Mouse (Mus musculus): ENCODE measurements around the gene Tfpt. TPM values are rescaled to one million over a fixed set of nuclear protein-coding genes. Genes with fewer than 3 reads are reported as not detected.

Tfpt gene
- total RNA-seq (2014; fragmentation: Nextera tagmentation) (22.2 and 38.2 TPM in 2 replicates), total RNA-seq (2017) (29.1 and 40.2 TPM in 2 replicates), polyA plus RNA-seq (2012) (44.0 and 44.2 TPM in 2 replicates)

DNA sequence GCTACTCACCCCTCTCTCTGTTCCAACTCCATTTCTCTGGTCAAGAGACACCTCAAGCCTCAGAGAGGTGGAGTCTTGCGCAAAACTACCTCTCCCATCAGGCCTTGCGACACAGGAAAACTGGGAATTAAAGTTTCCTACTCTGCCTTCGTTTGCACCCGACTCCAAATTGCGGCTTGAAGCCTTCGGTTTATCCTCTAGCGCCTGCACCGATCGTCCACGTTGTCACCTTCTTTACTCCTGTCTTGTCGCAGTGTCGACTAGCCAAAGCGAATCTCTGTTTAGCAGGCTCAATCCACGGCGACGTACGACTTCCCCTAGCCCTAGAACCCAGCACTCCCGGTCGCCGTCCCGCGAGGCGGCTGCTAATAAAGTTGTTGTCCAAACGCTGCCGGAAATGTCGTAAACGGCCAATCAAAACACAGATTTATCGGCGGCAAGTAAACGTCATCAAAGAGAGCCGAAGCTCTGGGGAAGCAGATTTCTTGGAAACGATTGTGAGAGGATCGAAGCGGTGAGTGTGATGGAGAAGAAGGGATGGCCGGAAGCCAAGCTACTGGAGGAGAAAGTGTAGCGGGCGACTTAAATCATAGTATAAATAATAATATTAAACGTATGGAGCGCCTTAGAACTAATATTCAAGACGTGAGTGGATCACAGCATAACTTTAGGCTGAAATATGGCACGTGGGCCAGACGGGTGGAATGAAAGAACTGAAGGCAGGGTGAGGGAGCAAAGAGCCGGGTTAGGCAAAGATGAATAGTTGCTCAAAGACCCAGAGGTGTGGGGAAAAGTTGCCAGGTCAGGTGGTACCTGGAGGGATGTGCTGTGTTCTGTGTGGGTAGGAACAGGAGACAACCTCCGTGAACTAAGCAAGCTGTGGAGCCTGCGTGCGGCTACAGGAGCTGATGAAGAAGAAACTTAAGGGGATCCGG, at the start of gene Tfpt, which contains the start of gene Prpf31:
Tfpt (minus strand) TSS at position 387 of the 935 bp plus-strand sequence.
Prpf31 (plus strand) TSS at position 443 of the 935 bp plus-strand sequence.
- DNase-seq (ENCODE audit: low spot score) = peak; percentile 75
- Histone ChIP-seq H3K4me3 (ENCODE audit: low read depth, low read length) (peak within 1 kb of the TSS; percentile 73), H3K9me3 (replicated peaks) (no peaks in the 10 kb centered on the region), H3K4me1 (ENCODE audit: insufficient read depth, low read depth, low read length) (peaks cover 52% of the 10 kb centered on the region), H3K27me3 (ENCODE audit: insufficient read depth, low read length) (no peaks in the 10 kb centered on the region), H3K36me3 (replicated peaks) (peaks cover 85% of the 10 kb centered on the region)
- ATAC-seq (ENCODE audit: extremely low read depth, insufficient number of reproducible peaks, low FRiP score, poor library complexity, severe bottlenecking) = peak; percentile 85
- TF ChIP-seq GATA2 (IDR thresholded peaks at IDR 0.05; ENCODE audit: borderline replicate concordance, low read depth, low read length) (no peak), TAL1 (conservative IDR thresholded peaks at IDR 0.05; ENCODE audit: low read depth, low read length) (no peak), CTCF (IDR thresholded peaks at IDR 0.05; ENCODE audit: low read depth, low read length) (no peak)

DNA sequence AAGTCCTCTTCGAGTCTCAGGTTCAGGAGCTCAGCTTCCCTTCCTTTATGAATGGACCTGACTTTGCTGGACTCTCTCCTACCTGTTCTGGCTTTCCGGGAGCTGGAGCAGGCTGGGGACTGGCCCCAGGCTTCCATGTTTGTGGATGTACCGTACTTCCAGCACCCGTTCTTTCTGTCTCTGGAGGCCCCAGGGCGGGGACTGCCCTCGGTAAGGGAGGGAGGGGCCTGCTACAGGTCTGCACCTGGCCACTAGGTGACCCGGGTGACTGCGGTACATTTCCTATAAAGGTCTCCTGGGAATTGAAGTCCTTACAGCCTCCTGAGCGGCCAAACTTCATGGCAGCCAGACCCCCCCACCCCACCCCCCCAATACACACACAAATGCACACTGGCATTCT, 47.6 kb upstream of the Tfpt start, which contains the start of gene Tmc4:
Tmc4 (minus strand) TSS at position 212 of the 400 bp plus-strand sequence.
- Histone ChIP-seq H3K4me1 (ENCODE audit: insufficient read depth, low read depth, low read length) (peaks cover 7% of the 10 kb centered on the region; the same call in 1 of the 2 replicates), H3K27me3 (ENCODE audit: insufficient read depth, low read length) (no peaks in the 10 kb centered on the region), H3K4me3 (ENCODE audit: low read depth, low read length) (no peak within 1 kb of the TSS), H3K36me3 (replicated peaks) (peaks cover 38% of the 10 kb centered on the region), H3K9me3 (replicated peaks) (no peaks in the 10 kb centered on the region)
- ATAC-seq (ENCODE audit: extremely low read depth, insufficient number of reproducible peaks, low FRiP score, poor library complexity, severe bottlenecking) = no peak
- no peak for DNase-seq (ENCODE audit: low spot score)
- TF ChIP-seq TAL1 (conservative IDR thresholded peaks at IDR 0.05; ENCODE audit: low read depth, low read length) = no peak
- no peak for TF ChIP-seq POLR2AphosphoS5 (IDR thresholded peaks at IDR 0.05; ENCODE audit: insufficient replicate concordance, low read depth, low read length)
- TF ChIP-seq GATA2 (IDR thresholded peaks at IDR 0.05; ENCODE audit: borderline replicate concordance, low read depth, low read length) = no peak
- no peak for TF ChIP-seq CTCF (IDR thresholded peaks at IDR 0.05; ENCODE audit: low read depth, low read length)
- no peak for TF ChIP-seq GATA1 (IDR thresholded peaks at IDR 0.05; ENCODE audit: borderline replicate concordance, low read length)

DNA sequence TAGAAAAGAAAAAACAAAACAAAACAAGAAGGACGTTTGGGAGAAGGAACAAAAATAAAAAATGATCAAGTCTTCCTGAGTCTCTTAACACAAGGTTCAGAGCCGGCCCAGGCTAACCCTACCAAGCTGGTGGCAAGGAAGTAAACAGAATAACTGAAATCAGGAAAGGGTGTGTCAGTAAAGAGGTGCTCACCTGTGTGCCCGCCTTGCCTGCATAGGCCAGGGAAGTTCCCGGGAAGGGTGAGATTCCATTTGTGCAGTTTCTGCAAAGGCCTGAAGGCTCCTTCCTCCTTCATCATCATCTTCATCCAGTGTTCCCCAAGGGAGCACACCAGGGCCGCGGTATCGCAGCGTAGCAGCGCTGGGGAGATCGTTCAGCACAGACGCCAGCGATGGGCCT, 46.6 kb upstream of the Tfpt start:
- H3K9me3 ChIP-seq (replicated peaks) = no peaks in the 10 kb centered on the region
- peaks cover 7% of the 10 kb centered on the region; the same call in 1 of the 2 replicates for H3K4me1 ChIP-seq (ENCODE audit: insufficient read depth, low read depth, low read length)
- H3K4me3 ChIP-seq (ENCODE audit: low read depth, low read length) = no peak overlapping the region
- H3K36me3 ChIP-seq (replicated peaks) = peaks cover 32% of the 10 kb centered on the region
- H3K27me3 ChIP-seq (ENCODE audit: insufficient read depth, low read length) = peaks cover under 1% of the 10 kb centered on the region; the same call in 1 of the 2 replicates
- no peak for ATAC-seq (ENCODE audit: extremely low read depth, insufficient number of reproducible peaks, low FRiP score, poor library complexity, severe bottlenecking)
- TF ChIP-seq POLR2AphosphoS5 (IDR thresholded peaks at IDR 0.05; ENCODE audit: insufficient replicate concordance, low read depth, low read length) = no peak
- no peak for TF ChIP-seq GATA1 (IDR thresholded peaks at IDR 0.05; ENCODE audit: borderline replicate concordance, low read length)
- TF ChIP-seq CTCF (IDR thresholded peaks at IDR 0.05; ENCODE audit: low read depth, low read length) = no peak
- no peak for TF ChIP-seq TAL1 (conservative IDR thresholded peaks at IDR 0.05; ENCODE audit: low read depth, low read length)
- TF ChIP-seq GATA2 (IDR thresholded peaks at IDR 0.05; ENCODE audit: borderline replicate concordance, low read depth, low read length) = no peak
- DNase-seq (ENCODE audit: low spot score) = no peak

DNA sequence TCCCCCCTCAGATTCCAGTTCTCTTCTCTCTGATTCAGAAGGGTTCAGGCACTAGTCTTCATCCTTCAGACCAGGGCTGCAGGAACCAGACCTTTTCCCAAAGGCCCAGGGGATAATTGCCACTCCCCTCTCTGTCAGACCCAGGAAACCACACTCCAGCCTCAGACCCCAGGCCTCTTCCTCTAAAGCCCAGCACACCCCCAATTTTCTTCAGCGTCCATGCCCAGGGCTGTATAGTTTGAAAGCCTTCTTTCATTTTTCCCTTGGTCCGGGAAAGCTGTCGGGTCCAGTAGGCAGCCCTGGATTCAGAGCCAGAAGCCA, 45.5 kb upstream of the Tfpt start:
- Histone ChIP-seq H3K4me3 (ENCODE audit: low read depth, low read length) (no peak overlapping the region), H3K27me3 (ENCODE audit: insufficient read depth, low read length) (peaks cover 4% of the 10 kb centered on the region; the same call in 1 of the 2 replicates), H3K4me1 (ENCODE audit: insufficient read depth, low read depth, low read length) (peaks cover 7% of the 10 kb centered on the region; the same call in 1 of the 2 replicates), H3K36me3 (replicated peaks) (peaks cover 26% of the 10 kb centered on the region), H3K9me3 (replicated peaks) (no peaks in the 10 kb centered on the region)
- TF ChIP-seq GATA1 (IDR thresholded peaks at IDR 0.05; ENCODE audit: borderline replicate concordance, low read length) = no peak
- TF ChIP-seq POLR2AphosphoS5 (IDR thresholded peaks at IDR 0.05; ENCODE audit: insufficient replicate concordance, low read depth, low read length) = no peak
- no peak for TF ChIP-seq CTCF (IDR thresholded peaks at IDR 0.05; ENCODE audit: low read depth, low read length)
- no peak for TF ChIP-seq TAL1 (conservative IDR thresholded peaks at IDR 0.05; ENCODE audit: low read depth, low read length)
- no peak for TF ChIP-seq GATA2 (IDR thresholded peaks at IDR 0.05; ENCODE audit: borderline replicate concordance, low read depth, low read length)
- no peak for ATAC-seq (ENCODE audit: extremely low read depth, insufficient number of reproducible peaks, low FRiP score, poor library complexity, severe bottlenecking)
- no peak for DNase-seq (ENCODE audit: low spot score)

DNA sequence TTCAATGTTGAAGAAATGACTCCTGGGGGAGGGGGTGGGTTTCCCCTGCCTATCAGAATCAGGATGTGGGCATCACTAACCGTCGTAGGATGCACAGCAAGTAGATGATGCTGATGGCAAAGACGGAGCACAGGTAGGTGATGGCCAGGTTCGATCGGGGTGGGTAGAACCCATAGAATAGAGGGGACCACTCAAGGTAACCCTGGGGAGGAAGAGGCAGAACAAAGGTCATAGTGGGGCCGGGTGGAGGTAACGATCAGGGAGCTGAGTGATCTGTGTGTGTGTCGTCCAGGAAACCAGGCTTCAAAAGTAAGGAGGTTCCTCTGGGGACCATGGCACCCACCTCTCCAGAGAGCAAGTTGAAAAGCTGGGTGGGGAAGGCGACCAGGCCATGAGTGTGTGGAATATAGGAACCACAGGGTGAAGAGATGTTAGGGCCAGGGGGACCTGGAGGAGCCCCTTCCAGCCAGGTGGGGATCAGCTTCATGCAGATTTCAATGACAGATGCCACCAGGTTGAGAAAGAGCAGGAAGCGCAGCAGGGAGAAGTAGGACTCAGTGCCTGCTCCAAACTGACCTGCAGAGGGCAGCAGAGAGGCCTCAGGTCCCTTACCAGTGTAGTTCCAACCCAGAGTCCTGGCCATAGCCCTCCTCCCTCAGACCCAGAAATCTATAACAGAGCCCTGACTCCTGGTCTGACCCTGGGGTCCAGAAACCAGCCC, 44.9 kb upstream of the Tfpt start:
- H3K4me3 ChIP-seq (ENCODE audit: low read depth, low read length) = no peak overlapping the region
- DNase-seq (ENCODE audit: low spot score) = peak; percentile 53

DNA sequence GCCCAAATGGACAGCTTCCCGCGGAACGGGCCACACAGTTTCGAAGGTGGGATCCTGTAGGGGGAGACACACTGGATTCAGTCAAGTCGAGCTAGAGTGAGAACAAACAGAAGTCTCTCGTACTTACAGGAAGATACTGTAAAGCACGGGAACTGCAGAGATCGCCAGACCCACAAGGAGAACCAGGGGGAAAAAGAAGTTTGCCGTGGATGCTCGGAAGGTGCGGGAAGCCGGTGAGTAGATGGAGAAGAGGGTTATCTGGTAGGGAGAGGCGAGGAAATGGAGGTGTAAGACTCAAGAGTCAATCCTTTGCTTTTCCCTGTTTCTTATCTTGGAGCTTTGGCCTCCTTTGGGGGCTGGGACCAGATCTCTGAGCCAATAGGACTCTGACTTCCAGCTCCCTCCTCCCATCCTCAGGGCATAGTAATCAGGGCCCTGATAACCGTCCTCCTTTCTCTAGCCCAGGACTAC, 37.2 kb upstream of the Tfpt start:
- peaks cover 4% of the 10 kb centered on the region; the same call in 1 of the 2 replicates for H3K27me3 ChIP-seq (ENCODE audit: insufficient read depth, low read length)
- DNase-seq (ENCODE audit: low spot score) = no peak
- no peak for ATAC-seq (ENCODE audit: extremely low read depth, insufficient number of reproducible peaks, low FRiP score, poor library complexity, severe bottlenecking)
- H3K4me3 ChIP-seq (ENCODE audit: low read depth, low read length) = peak overlapping the region; percentile 53; the same call in 1 of the 2 replicates
- H3K4me1 ChIP-seq (ENCODE audit: insufficient read depth, low read depth, low read length) = peaks cover 34% of the 10 kb centered on the region
- TF ChIP-seq TAL1 (conservative IDR thresholded peaks at IDR 0.05; ENCODE audit: low read depth, low read length) (no peak), GATA2 (IDR thresholded peaks at IDR 0.05; ENCODE audit: borderline replicate concordance, low read depth, low read length) (no peak), CTCF (IDR thresholded peaks at IDR 0.05; ENCODE audit: low read depth, low read length) (no peak), POLR2AphosphoS5 (IDR thresholded peaks at IDR 0.05; ENCODE audit: insufficient replicate concordance, low read depth, low read length) (no peak), GATA1 (IDR thresholded peaks at IDR 0.05; ENCODE audit: borderline replicate concordance, low read length) (no peak)
- H3K36me3 ChIP-seq (replicated peaks) = peaks cover 27% of the 10 kb centered on the region
- no peaks in the 10 kb centered on the region for H3K9me3 ChIP-seq (replicated peaks)

More for the DNA sequence above, 44.9 kb upstream of the Tfpt start:
- peak; percentile 73 for ATAC-seq (ENCODE audit: extremely low read depth, insufficient number of reproducible peaks, low FRiP score, poor library complexity, severe bottlenecking)
- Histone ChIP-seq H3K4me1 (ENCODE audit: insufficient read depth, low read depth, low read length) (peaks cover 7% of the 10 kb centered on the region; the same call in 1 of the 2 replicates), H3K9me3 (replicated peaks) (no peaks in the 10 kb centered on the region), H3K36me3 (replicated peaks) (peaks cover 27% of the 10 kb centered on the region), H3K27me3 (ENCODE audit: insufficient read depth, low read length) (peaks cover 4% of the 10 kb centered on the region; the same call in 1 of the 2 replicates)
- peak; percentile 95 for TF ChIP-seq CTCF (IDR thresholded peaks at IDR 0.05; ENCODE audit: low read depth, low read length)
- TF ChIP-seq GATA1 (IDR thresholded peaks at IDR 0.05; ENCODE audit: borderline replicate concordance, low read length) = no peak

Data from G1E (cell line).